37 mouse cellular contexts compared by ENCODE assay signal in genomic region chr2:67590408-67590807, GRCm38 (mm10). TPM values are rescaled to one million over a fixed set of nuclear protein-coding genes. Genes with fewer than 3 reads are reported as not detected.
"Had no signal": no experiment of that assay in that cellular context is flagged by ENCODE, and none has a peak within 500 bp of the region (broad histone marks: within the 10 kb centered on the region; RNA-seq: fewer than 3 reads in every experiment).

No protein-coding gene starts in this region.

- H3K9ac ChIP-seq: limb, embryonic 12.5 days; limb, embryonic 13.5 days; limb, embryonic 15.5 days; liver, embryonic 12.5 days; liver, embryonic 13.5 days; liver, embryonic 14.5 days; liver, embryonic 15.5 days; liver, postnatal 0 days; lung, embryonic 14.5 days; lung, embryonic 15.5 days; midbrain, embryonic 12.5 days; midbrain, embryonic 13.5 days; midbrain, embryonic 15.5 days; neural tube, embryonic 12.5 days; neural tube, embryonic 13.5 days had no signal

- H3K27ac ChIP-seq: limb, embryonic 10.5 days; limb, embryonic 12.5 days; limb, embryonic 13.5 days; limb, embryonic 15.5 days; liver, embryonic 12.5 days; liver, embryonic 13.5 days; liver, embryonic 14.5 days; liver, embryonic 15.5 days; lung, embryonic 15.5 days; macrophage; midbrain, embryonic 10.5 days; midbrain, embryonic 12.5 days; midbrain, embryonic 13.5 days; midbrain, embryonic 15.5 days; neural tube, embryonic 12.5 days; neural tube, embryonic 13.5 days had no signal

- H3K27me3 ChIP-seq: limb, embryonic 12.5 days; limb, embryonic 13.5 days; limb, embryonic 15.5 days; liver, embryonic 12.5 days; liver, embryonic 13.5 days; liver, embryonic 15.5 days; lung, embryonic 15.5 days; megakaryocyte, embryonic 14.5 days; midbrain, embryonic 12.5 days; midbrain, embryonic 13.5 days; midbrain, embryonic 15.5 days; neural tube, embryonic 12.5 days; neural tube, embryonic 13.5 days had no signal

- H3K4me2 ChIP-seq: limb, embryonic 12.5 days; limb, embryonic 13.5 days; limb, embryonic 15.5 days; liver, embryonic 11.5 days; liver, embryonic 12.5 days; liver, embryonic 13.5 days; liver, embryonic 15.5 days; lung, embryonic 14.5 days; lung, embryonic 15.5 days; midbrain, embryonic 11.5 days; midbrain, embryonic 12.5 days; midbrain, embryonic 13.5 days; midbrain, embryonic 15.5 days; neural tube, embryonic 12.5 days; neural tube, embryonic 13.5 days had no signal

- DNase-seq: left cerebral cortex, postnatal 4 days; liver; liver, embryonic 13.5 days; liver, postnatal 0 days; lung, adult 18-20 months; lung, adult 2 months; lung, embryonic 14.5 days; lung, postnatal 10 days; lung, postnatal 14 days; lung, postnatal 36 days; lung, postnatal 4 days; midbrain, embryonic 14.5 days had no signal

- ATAC-seq: liver, embryonic 12.5 days; liver, postnatal 0 days; lung, postnatal 0 days; midbrain, embryonic 13.5 days; midbrain, embryonic 15.5 days; midbrain, embryonic 16.5 days had no signal

- H3K36me3 ChIP-seq: limb, embryonic 10.5 days; limb, embryonic 12.5 days; limb, embryonic 13.5 days; limb, embryonic 15.5 days; liver, embryonic 12.5 days; liver, embryonic 13.5 days; liver, embryonic 15.5 days; lung, embryonic 15.5 days; midbrain, embryonic 10.5 days; midbrain, embryonic 12.5 days; midbrain, embryonic 13.5 days; midbrain, embryonic 15.5 days; neural tube, embryonic 12.5 days; neural tube, embryonic 13.5 days had no signal

- H3K4me1 ChIP-seq: limb, embryonic 10.5 days; limb, embryonic 12.5 days; limb, embryonic 13.5 days; limb, embryonic 15.5 days; liver, embryonic 12.5 days; liver, embryonic 13.5 days; liver, embryonic 15.5 days; megakaryocyte, embryonic 14.5 days; midbrain, embryonic 10.5 days; midbrain, embryonic 12.5 days; midbrain, embryonic 13.5 days; midbrain, embryonic 15.5 days; neural tube, embryonic 12.5 days; neural tube, embryonic 13.5 days had no signal

- H3K9me3 ChIP-seq: limb, embryonic 10.5 days; limb, embryonic 12.5 days; limb, embryonic 13.5 days; limb, embryonic 15.5 days; liver, embryonic 12.5 days; liver, embryonic 13.5 days; liver, embryonic 15.5 days; lung, embryonic 15.5 days; megakaryocyte, embryonic 14.5 days; midbrain, embryonic 10.5 days; midbrain, embryonic 12.5 days; midbrain, embryonic 13.5 days; midbrain, embryonic 15.5 days; neural tube, embryonic 12.5 days; neural tube, embryonic 13.5 days had no signal

- H3K4me3 ChIP-seq: limb, embryonic 10.5 days; limb, embryonic 12.5 days; limb, embryonic 13.5 days; limb, embryonic 15.5 days; liver, embryonic 12.5 days; liver, embryonic 13.5 days; liver, embryonic 15.5 days; lung, embryonic 15.5 days; megakaryocyte, embryonic 14.5 days; midbrain, embryonic 10.5 days; midbrain, embryonic 12.5 days; midbrain, embryonic 13.5 days; midbrain, embryonic 15.5 days; myocyte; neural tube, embryonic 12.5 days; neural tube, embryonic 13.5 days had no signal

RNA-seq across cellular contexts. Expression of gene B3galt1, which starts 24.7 kb away (rescaled TPM):
- total RNA-seq: megakaryocyte progenitor cell, adult 5-6 weeks; megakaryocyte, adult 5-6 weeks; megakaryocyte-erythroid progenitor cell, adult 5-6 weeks; monocyte, adult 5-6 weeks had no signal
- polyA plus RNA-seq: macrophage had no signal
